Mouse (Mus musculus): ENCODE measurements around the gene Syce2. TPM values are rescaled to one million over a fixed set of nuclear protein-coding genes. Genes with fewer than 3 reads are reported as not detected.

Gene Syce2
- polyA plus RNA-seq, 1 experiment: 2.3 TPM

- TF ChIP-seq POLR2A (IDR thresholded peaks at IDR 0.05; ENCODE audit: insufficient read length, low read depth) (no peak), MYOD1 (IDR thresholded peaks at IDR 0.05; ENCODE audit: control insufficient read depth in 1 of 3, insufficient read length in 2 of 3, low read depth in 2 of 3) (no peak), E2F4 (IDR thresholded peaks at IDR 0.05; ENCODE audit: insufficient read depth) (no peak), SRF (IDR thresholded peaks at IDR 0.05; ENCODE audit: control insufficient read depth, insufficient read length, low read depth) (no peak), TCF3 (IDR thresholded peaks at IDR 0.05; ENCODE audit: insufficient read length, low read depth) (no peak), USF1 (IDR thresholded peaks at IDR 0.05; ENCODE audit: low read depth) (no peak), POLR2AphosphoS2 (IDR thresholded peaks at IDR 0.05; ENCODE audit: insufficient read length, low read depth) (no peak), TCF12 (IDR thresholded peaks at IDR 0.05; ENCODE audit: insufficient read depth, poor library complexity, severe bottlenecking) (no peak), REST (IDR thresholded peaks at IDR 0.05; ENCODE audit: insufficient read depth, insufficient read length) (no peak), MYOG (IDR thresholded peaks at IDR 0.05; ENCODE audit: control insufficient read depth in 1 of 3, insufficient read depth in 1 of 3, insufficient read length in 2 of 3, low read depth in 2 of 3) (no peak)
- H3K27me3 ChIP-seq (ENCODE audit: control insufficient read depth, insufficient read depth, insufficient read length): peaks cover 17% of the 10 kb centered on the region
- H3K79me2 ChIP-seq (ENCODE audit: control insufficient read depth, insufficient read depth): no peaks in the 10 kb centered on the region
- no peak overlapping the region for H3K4me3 ChIP-seq
- H3K36me3 ChIP-seq (ENCODE audit: control insufficient read depth, insufficient read depth): no peaks in the 10 kb centered on the region
- H3ac ChIP-seq (ENCODE audit: control insufficient read depth, insufficient read length): no peak overlapping the region
- H3K4me2 ChIP-seq (ENCODE audit: low read depth): no peak overlapping the region
Measured at GRCm38 (mm10) chr8:84913502-84913900, 41.6 kb downstream of the Syce2 start.

- Histone ChIP-seq H3ac (ENCODE audit: control insufficient read depth, insufficient read length) (no peak overlapping the region), H3K27me3 (ENCODE audit: control insufficient read depth, insufficient read depth, insufficient read length) (peaks cover 17% of the 10 kb centered on the region), H3K4me3 (no peak overlapping the region), H3K4me2 (ENCODE audit: low read depth) (no peak overlapping the region), H3K79me2 (ENCODE audit: control insufficient read depth, insufficient read depth) (no peaks in the 10 kb centered on the region), H3K36me3 (ENCODE audit: control insufficient read depth, insufficient read depth) (no peaks in the 10 kb centered on the region)
- no peak for TF ChIP-seq E2F4 (IDR thresholded peaks at IDR 0.05; ENCODE audit: insufficient read depth)
- no peak for TF ChIP-seq REST (IDR thresholded peaks at IDR 0.05; ENCODE audit: insufficient read depth, insufficient read length)
- TF ChIP-seq MYOG (IDR thresholded peaks at IDR 0.05; ENCODE audit: control insufficient read depth in 1 of 3, insufficient read depth in 1 of 3, insufficient read length in 2 of 3, low read depth in 2 of 3): no peak
- TF ChIP-seq POLR2AphosphoS2 (IDR thresholded peaks at IDR 0.05; ENCODE audit: insufficient read length, low read depth): no peak
- TF ChIP-seq USF1 (IDR thresholded peaks at IDR 0.05; ENCODE audit: low read depth): no peak
- no peak for TF ChIP-seq CEBPB (IDR thresholded peaks at IDR 0.05; ENCODE audit: insufficient read depth, poor library complexity, severe bottlenecking)
- no peak for TF ChIP-seq TCF3 (IDR thresholded peaks at IDR 0.05; ENCODE audit: insufficient read length, low read depth)
- no peak for TF ChIP-seq TCF12 (IDR thresholded peaks at IDR 0.05; ENCODE audit: insufficient read depth, poor library complexity, severe bottlenecking)
- TF ChIP-seq MYOD1 (IDR thresholded peaks at IDR 0.05; ENCODE audit: control insufficient read depth in 1 of 3, insufficient read length in 2 of 3, low read depth in 2 of 3): no peak
- no peak for TF ChIP-seq SRF (IDR thresholded peaks at IDR 0.05; ENCODE audit: control insufficient read depth, insufficient read length, low read depth)
- TF ChIP-seq POLR2A (IDR thresholded peaks at IDR 0.05; ENCODE audit: insufficient read length, low read depth): no peak
- TF ChIP-seq MAX (IDR thresholded peaks at IDR 0.05; ENCODE audit: low read depth): no peak
Measured at GRCm38 (mm10) chr8:84913960-84914359, 42.0 kb downstream of the Syce2 start.

- no peak for TF ChIP-seq POLR2A (IDR thresholded peaks at IDR 0.05; ENCODE audit: insufficient read length, low read depth)
- no peak for TF ChIP-seq USF1 (IDR thresholded peaks at IDR 0.05; ENCODE audit: low read depth)
- TF ChIP-seq MYOG (IDR thresholded peaks at IDR 0.05; ENCODE audit: control insufficient read depth in 1 of 3, insufficient read depth in 1 of 3, insufficient read length in 2 of 3, low read depth in 2 of 3): no peak
- no peak for TF ChIP-seq SRF (IDR thresholded peaks at IDR 0.05; ENCODE audit: control insufficient read depth, insufficient read length, low read depth)
- no peak for TF ChIP-seq MAX (IDR thresholded peaks at IDR 0.05; ENCODE audit: low read depth)
- TF ChIP-seq TCF12 (IDR thresholded peaks at IDR 0.05; ENCODE audit: insufficient read depth, poor library complexity, severe bottlenecking): no peak
- no peak for TF ChIP-seq REST (IDR thresholded peaks at IDR 0.05; ENCODE audit: insufficient read depth, insufficient read length)
- no peak for TF ChIP-seq E2F4 (IDR thresholded peaks at IDR 0.05; ENCODE audit: insufficient read depth)
- TF ChIP-seq TCF3 (IDR thresholded peaks at IDR 0.05; ENCODE audit: insufficient read length, low read depth): no peak
- no peak for TF ChIP-seq POLR2AphosphoS2 (IDR thresholded peaks at IDR 0.05; ENCODE audit: insufficient read length, low read depth)
- TF ChIP-seq CEBPB (IDR thresholded peaks at IDR 0.05; ENCODE audit: insufficient read depth, poor library complexity, severe bottlenecking): no peak
- no peak for TF ChIP-seq MYOD1 (IDR thresholded peaks at IDR 0.05; ENCODE audit: control insufficient read depth in 1 of 3, insufficient read length in 2 of 3, low read depth in 2 of 3)
- no peaks in the 10 kb centered on the region for H3K79me2 ChIP-seq (ENCODE audit: control insufficient read depth, insufficient read depth)
- no peak overlapping the region for H3K4me2 ChIP-seq (ENCODE audit: low read depth)
- H3ac ChIP-seq (ENCODE audit: control insufficient read depth, insufficient read length): no peak overlapping the region
- H3K4me3 ChIP-seq: no peak overlapping the region
- H3K27me3 ChIP-seq (ENCODE audit: control insufficient read depth, insufficient read depth, insufficient read length): peaks cover 17% of the 10 kb centered on the region
- H3K36me3 ChIP-seq (ENCODE audit: control insufficient read depth, insufficient read depth): no peaks in the 10 kb centered on the region
Measured at GRCm38 (mm10) chr8:84915269-84915668, 43.4 kb downstream of the Syce2 start.

- no peak overlapping the region for H3K4me2 ChIP-seq (ENCODE audit: low read depth)
- peaks cover 17% of the 10 kb centered on the region for H3K27me3 ChIP-seq (ENCODE audit: control insufficient read depth, insufficient read depth, insufficient read length)
- H3K4me3 ChIP-seq: no peak overlapping the region
- no peaks in the 10 kb centered on the region for H3K79me2 ChIP-seq (ENCODE audit: control insufficient read depth, insufficient read depth)
- H3ac ChIP-seq (ENCODE audit: control insufficient read depth, insufficient read length): no peak overlapping the region
- TF ChIP-seq TCF3 (IDR thresholded peaks at IDR 0.05; ENCODE audit: insufficient read length, low read depth) (no peak), USF1 (IDR thresholded peaks at IDR 0.05; ENCODE audit: low read depth) (no peak), TCF12 (IDR thresholded peaks at IDR 0.05; ENCODE audit: insufficient read depth, poor library complexity, severe bottlenecking) (no peak), MAX (IDR thresholded peaks at IDR 0.05; ENCODE audit: low read depth) (no peak), POLR2A (IDR thresholded peaks at IDR 0.05; ENCODE audit: insufficient read length, low read depth) (no peak), POLR2AphosphoS2 (IDR thresholded peaks at IDR 0.05; ENCODE audit: insufficient read length, low read depth) (no peak), SRF (IDR thresholded peaks at IDR 0.05; ENCODE audit: control insufficient read depth, insufficient read length, low read depth) (no peak), MYOG (IDR thresholded peaks at IDR 0.05; ENCODE audit: control insufficient read depth in 1 of 3, insufficient read depth in 1 of 3, insufficient read length in 2 of 3, low read depth in 2 of 3) (no peak), E2F4 (IDR thresholded peaks at IDR 0.05; ENCODE audit: insufficient read depth) (no peak)
- H3K36me3 ChIP-seq (ENCODE audit: control insufficient read depth, insufficient read depth): no peaks in the 10 kb centered on the region
Measured at GRCm38 (mm10) chr8:84917781-84918180, 45.9 kb downstream of the Syce2 start.
